Mouse (Mus musculus): ENCODE measurements around the gene Sprtn.

DNA sequence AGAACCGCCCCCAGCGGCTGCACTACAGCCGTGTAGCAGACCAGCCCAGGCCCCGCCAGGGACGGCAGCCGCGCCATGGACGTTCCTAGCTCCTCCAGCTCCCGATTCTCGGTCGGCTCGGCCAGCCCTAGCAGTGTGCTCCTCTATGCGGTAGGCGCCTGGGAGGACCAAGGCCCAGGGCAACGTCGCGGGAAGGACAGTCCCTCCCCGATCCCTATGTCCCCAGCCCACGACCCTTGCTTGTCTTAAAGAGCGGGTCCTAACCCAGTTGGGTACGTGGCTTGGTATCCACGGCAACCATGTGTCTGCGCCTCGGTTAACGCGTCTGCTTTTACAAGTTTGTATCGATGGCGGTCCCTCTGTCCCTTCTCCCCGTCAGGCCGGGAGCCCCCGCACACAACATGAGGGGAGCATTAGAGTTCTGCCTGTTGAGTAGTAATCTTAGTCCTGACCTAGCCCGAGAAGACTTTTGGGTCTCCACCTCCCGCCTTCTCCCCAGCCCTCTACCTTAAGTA, 34.5 kb upstream of the Sprtn start:
- TF ChIP-seq CTCF (IDR thresholded peaks at IDR 0.05; ENCODE audit: low read depth) (no peak), EP300 (IDR thresholded peaks at IDR 0.05; ENCODE audit: low read depth) (no peak)

Data from liver, embryonic 14.5 days (tissue).